Mouse (Mus musculus) megakaryocyte, embryonic 14.5 days (primary cell): ENCODE measurements around the gene Bcas3. TPM values are rescaled to one million over a fixed set of nuclear protein-coding genes. Genes with fewer than 3 reads are reported as not detected.

Experiments used
- H3K27me3 ChIP-seq: replicated peaks from 2 replicates; pipeline ENCODE3; 2012; ENCODE audit warnings: inconsistent platforms
- H3K36me3 ChIP-seq: replicated peaks from 2 replicates; pipeline ENCODE3; 2012; ENCODE audit warnings: low read length, inconsistent platforms, mixed read lengths
- H3K4me1 ChIP-seq: 2 replicates; pipeline ENCODE4 v1.6.1; 2012; ENCODE audit warnings: inconsistent platforms
- H3K4me3 ChIP-seq: replicated peaks from 2 replicates; pipeline ENCODE3; 2012; ENCODE audit warnings: moderate library complexity, mild to moderate bottlenecking, inconsistent platforms
- H3K9me3 ChIP-seq: 2 replicates; pipeline ENCODE4 v1.6.1; 2012; ENCODE audit warnings: inconsistent platforms
- FLI1 ChIP-seq: IDR thresholded peaks from 2 replicates; pipeline ENCODE4 v1.6.1; 2012; ENCODE audit warnings: low read length, inconsistent platforms, mixed read lengths
- GATA1 ChIP-seq: IDR thresholded peaks from 3 replicates; pipeline ENCODE4 v1.6.1; 2012; ENCODE audit warnings: mixed read lengths, low read length, inconsistent platforms, borderline replicate concordance
- polyA plus RNA-seq: library from polyadenylated mRNA; stranded (reverse); fragments of >175 nt; gene quantifications from 2 replicates; pipeline ENCODE4 v1.2.3, GENCODE M21; 2012; ENCODE audit warnings: low replicate concordance; ENCODE audit not compliant: insufficient read depth

Gene Bcas3
- polyA plus RNA-seq, 1 experiment, result 212 TPM

DNA sequence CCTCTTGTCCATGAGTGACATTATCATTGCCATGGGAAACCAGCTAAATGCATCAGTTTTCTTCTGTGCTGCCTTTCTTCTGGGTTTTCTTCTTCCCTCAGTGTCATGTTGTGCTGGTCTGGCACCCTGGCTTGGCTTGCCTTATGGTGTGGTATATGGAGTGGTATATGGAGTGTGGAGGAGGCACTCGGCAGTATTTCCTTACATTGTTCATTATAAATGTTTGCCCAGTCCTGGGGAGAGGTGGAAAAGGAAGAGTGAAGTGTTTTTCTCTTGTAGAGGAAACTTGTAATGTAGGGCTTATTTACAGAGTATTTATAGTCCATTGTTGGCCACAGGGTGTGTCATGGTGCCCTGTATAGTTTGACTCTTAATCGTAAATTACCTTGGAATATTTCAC lies 212.1 kb downstream of the Bcas3 start:
- Histone ChIP-seq H3K4me3 (peak overlapping the region; percentile 53), H3K4me1 (peaks cover 59% of the 10 kb centered on the region), H3K27me3 (no peaks in the 10 kb centered on the region), H3K36me3 (peaks cover 19% of the 10 kb centered on the region), H3K9me3 (no peaks in the 10 kb centered on the region)
- TF ChIP-seq FLI1 (no peak), GATA1 (no peak)

DNA sequence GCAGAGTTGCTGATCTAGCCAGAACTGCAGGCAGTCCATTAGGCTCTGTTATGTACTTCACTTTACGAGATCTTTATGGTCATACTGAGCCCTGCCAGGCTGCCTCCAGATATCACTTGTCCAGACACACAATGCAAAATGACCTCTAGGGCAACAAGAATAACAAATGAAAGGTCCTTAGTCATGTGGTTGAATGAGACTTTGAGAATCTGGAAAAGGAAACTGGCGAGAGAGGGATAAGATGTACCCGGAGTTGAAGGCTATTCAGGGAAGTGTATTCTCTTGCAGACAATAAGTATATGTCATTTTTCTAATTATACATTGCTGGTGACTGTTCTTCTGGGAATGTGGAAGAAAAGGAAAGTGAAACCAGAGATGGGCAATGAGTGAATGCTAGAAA lies 218.1 kb downstream of the Bcas3 start:
- H3K9me3 ChIP-seq, result no peaks in the 10 kb centered on the region
- H3K27me3 ChIP-seq, result no peaks in the 10 kb centered on the region
- no peaks in the 10 kb centered on the region for H3K36me3 ChIP-seq
- peaks cover 84% of the 10 kb centered on the region for H3K4me1 ChIP-seq
- TF ChIP-seq GATA1 (peak; percentile 78; the same call in 2 of the 3 replicates), FLI1 (no peak)
- peak overlapping the region; percentile 85 for H3K4me3 ChIP-seq

DNA sequence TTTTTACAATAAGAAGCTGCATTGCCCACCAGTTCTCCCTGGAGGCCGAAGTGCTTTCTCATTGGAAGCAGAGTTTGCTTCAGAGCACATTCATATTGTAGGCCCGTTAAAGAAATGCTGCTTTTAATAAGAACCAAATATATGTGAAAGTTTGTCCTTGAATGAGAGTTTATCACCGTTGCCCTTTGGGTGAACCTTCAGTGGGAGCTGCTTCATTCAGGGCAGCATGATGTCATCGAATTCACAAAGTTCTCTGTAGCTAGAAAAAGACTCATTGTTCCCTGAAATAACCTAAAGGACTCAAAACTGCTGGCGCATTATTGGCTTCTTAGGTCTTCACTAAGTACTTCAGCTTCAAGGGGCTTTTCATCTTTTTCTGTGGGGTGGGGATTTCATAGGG lies 219.0 kb downstream of the Bcas3 start:
- no peak for TF ChIP-seq GATA1
- TF ChIP-seq FLI1, result no peak
- Histone ChIP-seq H3K4me3 (no peak overlapping the region), H3K36me3 (no peaks in the 10 kb centered on the region), H3K27me3 (no peaks in the 10 kb centered on the region), H3K9me3 (no peaks in the 10 kb centered on the region), H3K4me1 (peaks cover 79% of the 10 kb centered on the region)

DNA sequence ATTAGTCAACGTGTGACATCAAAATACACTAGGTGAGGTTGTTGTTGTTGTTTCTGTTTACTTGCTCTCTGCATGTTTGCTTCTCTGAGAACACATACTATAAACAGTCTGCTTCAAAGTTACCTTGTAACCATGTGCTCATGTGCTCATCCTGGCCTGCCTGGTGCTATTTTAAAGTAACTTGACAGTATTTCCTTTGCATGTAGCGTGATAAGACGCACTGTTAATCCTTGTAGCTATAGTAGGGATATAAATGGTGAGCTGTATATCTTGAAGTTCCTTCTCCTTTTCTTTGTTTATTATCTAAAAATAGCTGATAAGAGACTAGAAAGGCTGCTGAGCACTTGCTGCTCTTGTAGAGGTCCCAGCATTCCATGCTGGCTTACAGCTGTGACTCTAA lies 219.6 kb downstream of the Bcas3 start:
- Histone ChIP-seq H3K36me3 (peaks cover 3% of the 10 kb centered on the region), H3K27me3 (no peaks in the 10 kb centered on the region), H3K4me3 (no peak overlapping the region), H3K9me3 (no peaks in the 10 kb centered on the region), H3K4me1 (peaks cover 73% of the 10 kb centered on the region)
- TF ChIP-seq FLI1 (no peak), GATA1 (no peak)

DNA sequence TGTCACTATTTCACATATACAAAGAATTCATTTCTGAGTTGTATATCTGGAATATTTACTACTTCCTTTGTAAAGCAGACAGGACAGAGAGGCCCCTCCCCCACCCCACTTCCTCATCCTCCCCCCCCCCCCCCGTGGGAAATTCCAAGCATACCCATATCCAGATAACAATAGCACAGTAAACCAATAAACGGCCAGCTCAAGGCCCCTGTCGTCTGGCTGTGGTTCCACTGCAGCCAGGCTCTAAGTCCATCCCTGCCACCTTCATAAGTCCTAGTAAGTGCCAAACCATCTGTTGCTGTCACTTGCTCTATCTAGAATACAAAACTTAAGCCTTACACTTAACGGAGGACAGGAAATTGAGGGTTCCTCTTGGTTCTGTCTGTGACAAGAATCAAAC lies 221.5 kb downstream of the Bcas3 start:
- peak overlapping the region; percentile 50 for H3K4me3 ChIP-seq
- peaks cover 2% of the 10 kb centered on the region for H3K27me3 ChIP-seq
- H3K9me3 ChIP-seq, result no peaks in the 10 kb centered on the region
- peaks cover 64% of the 10 kb centered on the region for H3K4me1 ChIP-seq
- TF ChIP-seq FLI1 (no peak), GATA1 (no peak)
- peaks cover 6% of the 10 kb centered on the region for H3K36me3 ChIP-seq

DNA sequence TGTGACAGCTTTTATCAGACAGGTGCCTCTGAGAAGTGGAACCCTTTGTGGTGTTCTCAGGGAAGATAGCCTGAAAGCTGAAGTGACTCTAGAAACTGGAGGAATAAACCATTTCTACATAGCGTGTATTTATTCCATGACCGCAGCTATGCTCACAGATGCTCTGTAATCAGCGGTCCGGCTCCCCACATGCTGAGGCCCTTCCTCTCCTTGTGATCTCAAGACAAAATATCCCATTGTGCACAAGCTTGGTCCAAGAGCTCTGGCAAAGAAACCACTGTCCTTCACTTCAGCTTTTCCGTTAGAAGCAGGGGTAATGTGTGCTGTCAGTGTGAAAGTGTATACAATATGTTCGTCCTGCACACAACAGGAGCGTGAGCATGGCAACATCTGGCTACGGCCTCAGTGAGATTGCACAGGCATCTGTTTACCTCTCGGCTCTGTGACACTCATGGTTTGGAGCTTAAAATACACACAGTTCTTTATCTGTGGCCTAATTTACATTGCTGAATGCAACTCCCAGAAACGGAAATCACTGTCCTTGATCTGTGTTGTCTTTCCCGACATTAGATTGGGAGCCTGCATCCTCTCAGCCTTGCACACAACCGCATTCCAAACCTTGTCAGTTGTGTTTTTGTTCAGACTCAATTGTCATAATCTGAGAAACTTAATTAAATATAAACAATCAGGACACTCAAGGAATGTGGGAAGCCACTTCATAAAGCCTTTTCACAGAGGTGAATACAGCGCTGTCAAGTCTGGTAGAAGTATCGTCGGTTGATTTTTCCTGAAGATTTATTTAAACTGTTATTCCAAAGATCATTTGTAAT lies 225.1 kb downstream of the Bcas3 start:
- Histone ChIP-seq H3K4me1 (peaks cover 38% of the 10 kb centered on the region), H3K9me3 (no peaks in the 10 kb centered on the region), H3K4me3 (no peak overlapping the region), H3K27me3 (peaks cover 2% of the 10 kb centered on the region), H3K36me3 (peaks cover 16% of the 10 kb centered on the region)
- no peak for TF ChIP-seq FLI1
- TF ChIP-seq GATA1, result no peak

DNA sequence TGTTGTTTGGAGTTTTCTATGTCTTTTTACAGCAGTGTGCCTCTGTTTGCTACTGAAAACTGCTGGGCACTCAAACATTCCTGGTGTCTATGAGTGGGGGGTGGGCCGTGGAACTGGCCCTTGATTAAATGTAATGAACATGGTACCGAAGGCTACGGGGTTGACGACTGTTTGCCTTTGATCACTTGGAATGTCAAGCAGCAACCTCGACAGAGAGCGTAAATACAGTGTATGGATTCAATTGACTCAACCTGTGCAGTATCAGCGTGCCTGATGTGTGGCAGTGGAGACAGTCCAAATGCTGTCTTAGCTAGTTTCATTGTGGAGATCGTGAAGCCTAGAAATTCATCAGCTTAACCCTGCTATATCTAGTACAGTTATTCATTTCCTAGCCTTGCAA lies 231.1 kb downstream of the Bcas3 start:
- Histone ChIP-seq H3K9me3 (no peaks in the 10 kb centered on the region), H3K4me3 (no peak overlapping the region), H3K4me1 (0 out of 2 replicates have a peak, but pooled peaks cover 8% of the 10 kb centered on the region), H3K27me3 (no peaks in the 10 kb centered on the region), H3K36me3 (peaks cover 11% of the 10 kb centered on the region)
- TF ChIP-seq GATA1, result no peak
- TF ChIP-seq FLI1, result no peak

DNA sequence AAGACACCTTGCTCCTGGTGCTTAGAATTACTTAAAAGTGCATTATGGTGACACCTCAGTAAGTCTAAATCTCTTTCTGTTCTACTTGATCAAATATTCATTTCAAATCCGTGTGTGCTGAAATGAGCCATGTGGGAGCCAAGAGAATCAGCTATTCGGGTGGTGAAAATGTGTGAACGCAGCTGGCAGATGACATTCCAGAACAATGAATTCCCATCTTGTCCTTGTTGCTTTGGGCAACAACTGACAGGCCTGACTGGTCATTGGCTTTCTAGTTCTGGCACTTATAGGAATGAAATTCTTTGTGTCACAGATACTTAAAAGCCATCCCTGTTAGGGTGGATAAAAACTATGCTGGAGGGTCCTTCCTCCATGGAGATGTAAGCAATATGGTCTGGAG lies 240.7 kb downstream of the Bcas3 start:
- no peaks in the 10 kb centered on the region for H3K27me3 ChIP-seq
- TF ChIP-seq FLI1 (no peak), GATA1 (no peak)
- H3K36me3 ChIP-seq, result no peaks in the 10 kb centered on the region

DNA sequence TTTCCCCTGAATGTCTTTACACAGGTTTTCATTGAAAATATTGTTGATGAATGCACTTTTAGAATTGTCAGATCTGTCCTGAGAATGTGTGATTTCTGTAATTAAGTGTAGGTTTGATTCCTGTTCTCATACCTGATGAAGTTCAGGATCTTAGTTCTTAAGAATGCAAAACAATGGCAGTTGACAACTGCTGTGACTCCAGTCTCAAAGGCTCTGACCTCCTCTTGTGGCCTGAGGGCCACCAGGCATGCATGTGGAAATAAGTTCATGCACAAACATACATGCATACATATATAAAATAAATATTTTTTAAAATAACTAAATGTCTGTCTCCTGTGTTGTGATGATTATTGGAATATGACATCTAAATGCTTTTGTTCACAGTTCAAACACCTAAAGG lies 246.3 kb downstream of the Bcas3 start:
- Histone ChIP-seq H3K27me3 (peaks cover 3% of the 10 kb centered on the region), H3K4me3 (no peak overlapping the region), H3K36me3 (no peaks in the 10 kb centered on the region), H3K4me1 (peaks cover 6% of the 10 kb centered on the region; the same call in 1 of the 2 replicates), H3K9me3 (no peaks in the 10 kb centered on the region)
- TF ChIP-seq FLI1 (no peak), GATA1 (no peak)

More for the DNA sequence above, 240.7 kb downstream of the Bcas3 start:
- no peaks in the 10 kb centered on the region for H3K4me1 ChIP-seq
- no peaks in the 10 kb centered on the region for H3K9me3 ChIP-seq
- no peak overlapping the region for H3K4me3 ChIP-seq

DNA sequence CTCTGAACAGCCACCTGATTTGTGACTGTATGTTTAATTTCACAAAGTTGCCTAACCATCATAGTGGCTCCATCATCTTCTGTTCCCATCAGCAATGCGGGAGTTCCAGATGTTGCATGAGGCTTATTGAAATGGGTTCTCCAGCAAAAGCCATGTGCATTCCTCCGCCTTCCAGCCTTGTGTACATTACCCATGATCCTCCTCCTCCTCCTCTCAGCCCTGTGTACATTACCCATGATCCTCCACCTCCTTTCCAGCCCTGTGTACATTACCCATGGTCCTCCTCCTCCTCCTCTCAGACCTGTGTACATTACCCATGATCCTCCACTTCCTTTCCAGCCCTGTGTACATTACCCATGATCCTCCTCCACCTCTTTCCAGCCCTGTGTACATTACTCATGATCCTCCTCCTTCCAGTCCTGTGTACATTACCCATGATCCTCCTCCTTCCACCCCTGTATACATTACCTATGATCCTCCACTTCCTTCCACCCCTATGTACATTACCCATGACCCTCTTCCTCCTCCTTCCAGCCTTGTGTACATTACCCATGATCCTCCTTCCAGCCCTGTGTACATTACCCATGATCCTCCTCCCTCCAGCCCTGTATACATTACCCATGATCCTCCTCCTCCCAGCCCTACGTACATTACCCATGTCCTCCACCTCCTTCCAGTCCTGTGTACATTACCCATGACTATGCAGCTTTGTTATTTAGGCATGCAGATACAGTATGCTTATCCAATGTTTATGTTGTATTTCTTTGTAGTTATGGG lies 250.8 kb downstream of the Bcas3 start:
- peak overlapping the region; percentile 1 for H3K4me3 ChIP-seq
- H3K9me3 ChIP-seq, result no peaks in the 10 kb centered on the region
- TF ChIP-seq FLI1 (no peak), GATA1 (no peak)
- peaks cover 3% of the 10 kb centered on the region for H3K27me3 ChIP-seq
- peaks cover 16% of the 10 kb centered on the region for H3K4me1 ChIP-seq
- no peaks in the 10 kb centered on the region for H3K36me3 ChIP-seq
